Mouse (Mus musculus): ENCODE data around the gene Pdia3. TPM values are rescaled to one million over a fixed set of nuclear protein-coding genes. Genes with fewer than 3 reads are reported as not detected.
A peak's percentile ranks its signal among the peaks of the same experiment; 100 is the strongest.

Pdia3 gene
- polyA plus RNA-seq, 1 experiment from 2014 or later, result 576 TPM

- WGBS, result 100% methylated on average over 1 of the region's 1 CpGs
- no peak overlapping the region for H3K27ac ChIP-seq (replicated peaks; ENCODE audit: low read depth, low read length)
- peaks cover 98% of the 10 kb centered on the region for H3K36me3 ChIP-seq (ENCODE audit: control insufficient read depth, insufficient read depth, low read length)
- H3K9ac ChIP-seq (ENCODE audit: low read depth, low read length), result no peak overlapping the region
- H3K4me1 ChIP-seq (ENCODE audit: control insufficient read depth, insufficient read depth, low read length), result no peaks in the 10 kb centered on the region
- H3K9me3 ChIP-seq (ENCODE audit: control insufficient read depth, low read length), result no peaks in the 10 kb centered on the region
- no peak overlapping the region for H3K4me2 ChIP-seq (ENCODE audit: low read depth, low read length)
- H3K4me3 ChIP-seq (ENCODE audit: low read depth, low read length), result no peak overlapping the region
- H3K27me3 ChIP-seq (replicated peaks; ENCODE audit: control insufficient read depth, insufficient read depth, low read length), result no peaks in the 10 kb centered on the region
- ATAC-seq (ENCODE audit: low read depth) (no peak), DNase-seq (ENCODE audit: low spot score) (peak; percentile 27)
These were observed 21.3 kb downstream of the Pdia3 start for GRCm38 (mm10) chr2:121434854-121435253.

DNA sequence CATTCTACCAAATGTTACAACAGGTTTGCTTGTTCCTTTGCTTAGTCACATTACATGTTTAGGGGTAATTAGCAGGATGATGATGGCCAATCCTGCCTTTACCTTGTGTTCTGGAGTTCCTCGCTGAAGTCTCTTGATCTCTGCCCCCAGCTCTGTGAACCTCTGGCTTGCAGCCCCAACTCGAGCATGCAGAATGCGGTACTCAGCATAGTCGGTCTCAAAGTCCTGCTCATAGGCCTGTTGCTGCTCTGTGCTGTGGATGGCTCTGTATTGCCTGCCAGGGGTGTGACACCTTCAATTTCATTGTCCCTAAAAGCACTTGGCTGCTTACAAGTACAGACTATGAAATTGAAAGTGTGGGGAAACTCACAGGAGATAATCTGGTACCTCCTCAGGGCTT, 26.2 kb downstream of the Pdia3 start:
- DNase-seq (ENCODE audit: low spot score) (no peak), ATAC-seq (ENCODE audit: low read depth) (no peak)
- Histone ChIP-seq H3K27me3 (replicated peaks; ENCODE audit: control insufficient read depth, insufficient read depth, low read length) (no peaks in the 10 kb centered on the region), H3K9ac (ENCODE audit: low read depth, low read length) (no peak overlapping the region), H3K4me3 (ENCODE audit: low read depth, low read length) (no peak overlapping the region), H3K9me3 (ENCODE audit: control insufficient read depth, low read length) (no peaks in the 10 kb centered on the region), H3K4me1 (ENCODE audit: control insufficient read depth, insufficient read depth, low read length) (peaks cover 15% of the 10 kb centered on the region), H3K36me3 (ENCODE audit: control insufficient read depth, insufficient read depth, low read length) (peaks cover 49% of the 10 kb centered on the region), H3K27ac (replicated peaks; ENCODE audit: low read depth, low read length) (no peak overlapping the region), H3K4me2 (ENCODE audit: low read depth, low read length) (no peak overlapping the region)
- 68% methylated on average over 4 of the region's 4 CpGs for WGBS

GRCm38 (mm10) chr2:121440834-121441605, 27.4 kb downstream of the Pdia3 start:
- 66% methylated on average over 5 of the region's 5 CpGs for WGBS
- ATAC-seq (ENCODE audit: low read depth) (no peak), DNase-seq (ENCODE audit: low spot score) (no peak)
- no peak overlapping the region for H3K27ac ChIP-seq (replicated peaks; ENCODE audit: low read depth, low read length)
- no peak overlapping the region for H3K4me3 ChIP-seq (ENCODE audit: low read depth, low read length)
- H3K27me3 ChIP-seq (replicated peaks; ENCODE audit: control insufficient read depth, insufficient read depth, low read length), result no peaks in the 10 kb centered on the region
- no peaks in the 10 kb centered on the region for H3K9me3 ChIP-seq (ENCODE audit: control insufficient read depth, low read length)
- peaks cover 15% of the 10 kb centered on the region for H3K4me1 ChIP-seq (ENCODE audit: control insufficient read depth, insufficient read depth, low read length)
- H3K4me2 ChIP-seq (ENCODE audit: low read depth, low read length), result no peak overlapping the region
- peaks cover 37% of the 10 kb centered on the region for H3K36me3 ChIP-seq (ENCODE audit: control insufficient read depth, insufficient read depth, low read length)
- no peak overlapping the region; the same call in 1 of the 2 replicates for H3K9ac ChIP-seq (ENCODE audit: low read depth, low read length)

DNA sequence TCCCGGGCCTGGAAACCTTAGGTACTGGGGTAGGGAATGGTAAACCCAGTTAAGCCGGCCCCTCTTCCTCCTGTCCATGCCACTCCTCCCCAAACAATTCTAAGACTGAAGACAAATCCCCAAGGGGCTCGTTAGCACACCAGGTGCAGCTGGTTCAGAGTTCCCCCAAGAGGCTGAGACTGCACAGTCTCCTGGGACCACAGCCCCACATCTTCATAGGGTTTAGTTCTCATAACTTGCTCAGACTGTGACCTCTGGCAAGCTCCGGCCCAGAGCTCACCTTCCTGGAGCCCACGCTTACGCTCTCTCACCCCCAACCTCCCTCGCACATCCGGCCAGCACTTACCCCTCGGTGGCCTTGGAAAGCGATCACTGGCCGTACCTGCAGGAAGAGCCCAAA, 28.2 kb downstream of the Pdia3 start:
- Histone ChIP-seq H3K4me2 (ENCODE audit: low read depth, low read length) (peak overlapping the region; percentile 86), H3K27me3 (replicated peaks; ENCODE audit: control insufficient read depth, insufficient read depth, low read length) (no peaks in the 10 kb centered on the region), H3K27ac (replicated peaks; ENCODE audit: low read depth, low read length) (no peak overlapping the region), H3K4me3 (ENCODE audit: low read depth, low read length) (peak overlapping the region; percentile 47), H3K4me1 (ENCODE audit: control insufficient read depth, insufficient read depth, low read length) (peaks cover 15% of the 10 kb centered on the region), H3K9ac (ENCODE audit: low read depth, low read length) (peak overlapping the region; percentile 59), H3K9me3 (ENCODE audit: control insufficient read depth, low read length) (no peaks in the 10 kb centered on the region), H3K36me3 (ENCODE audit: control insufficient read depth, insufficient read depth, low read length) (peaks cover 30% of the 10 kb centered on the region)
- DNase-seq (ENCODE audit: low spot score) (peak; percentile 74), ATAC-seq (ENCODE audit: low read depth) (peak; percentile 61; the same call in 1 of the 2 replicates)
- WGBS, result 11% methylated on average over 11 of the region's 11 CpGs

DNA sequence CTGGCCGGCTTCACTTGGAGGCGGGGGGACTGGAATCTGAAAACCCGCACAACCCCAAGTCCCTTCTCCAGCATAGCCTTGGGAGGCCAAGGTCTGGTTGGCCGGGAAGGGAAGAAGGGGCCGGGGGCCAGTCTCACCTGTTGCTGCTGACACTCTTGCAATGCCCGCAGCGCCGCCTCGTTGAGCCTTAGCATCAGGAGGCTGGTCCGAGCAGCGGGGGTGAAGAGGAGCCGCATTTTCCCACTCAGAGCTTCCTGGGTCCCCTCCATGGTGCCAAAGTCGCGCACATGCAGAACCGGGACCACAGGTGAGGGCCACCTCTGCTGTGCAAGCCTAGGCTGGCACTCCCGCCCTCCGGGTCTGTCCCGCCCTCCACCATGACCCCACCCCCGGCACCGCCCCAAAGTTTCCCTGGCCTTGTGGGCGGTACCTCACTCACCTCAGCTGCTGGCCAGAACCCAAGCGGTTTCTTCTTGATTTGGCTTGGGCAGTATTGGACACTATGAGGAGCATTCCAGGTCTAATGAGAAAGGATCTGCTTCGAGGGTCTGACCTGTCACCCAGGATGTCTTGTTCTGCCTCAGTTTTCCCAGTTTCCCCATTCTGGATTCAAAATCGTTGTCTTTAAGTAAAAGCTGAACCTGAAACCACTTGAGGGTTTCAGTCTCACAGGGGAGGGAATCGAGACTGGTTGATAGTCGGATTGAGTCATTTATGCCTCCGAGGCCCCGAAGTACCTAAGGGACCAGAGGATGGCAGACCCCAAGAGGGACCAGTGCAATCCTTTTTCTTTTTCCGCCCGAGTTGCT, 28.9 kb downstream of the Pdia3 start:
- ATAC-seq (ENCODE audit: low read depth) (peak; percentile 82), DNase-seq (ENCODE audit: low spot score) (peak; percentile 65)
- Histone ChIP-seq H3K4me3 (ENCODE audit: low read depth, low read length) (peak overlapping the region; percentile 47), H3K27me3 (replicated peaks; ENCODE audit: control insufficient read depth, insufficient read depth, low read length) (no peaks in the 10 kb centered on the region), H3K27ac (replicated peaks; ENCODE audit: low read depth, low read length) (no peak overlapping the region), H3K9ac (ENCODE audit: low read depth, low read length) (peak overlapping the region; percentile 59), H3K9me3 (ENCODE audit: control insufficient read depth, low read length) (no peaks in the 10 kb centered on the region), H3K36me3 (ENCODE audit: control insufficient read depth, insufficient read depth, low read length) (peaks cover 24% of the 10 kb centered on the region), H3K4me2 (ENCODE audit: low read depth, low read length) (peak overlapping the region; percentile 86), H3K4me1 (ENCODE audit: control insufficient read depth, insufficient read depth, low read length) (peaks cover 15% of the 10 kb centered on the region)
- 2% methylated on average over 26 of the region's 30 CpGs for WGBS

- no peak for ATAC-seq (ENCODE audit: low read depth)
- Histone ChIP-seq H3K9me3 (ENCODE audit: control insufficient read depth, low read length) (no peaks in the 10 kb centered on the region), H3K27ac (replicated peaks; ENCODE audit: low read depth, low read length) (no peak overlapping the region), H3K4me1 (ENCODE audit: control insufficient read depth, insufficient read depth, low read length) (peaks cover 18% of the 10 kb centered on the region), H3K36me3 (ENCODE audit: control insufficient read depth, insufficient read depth, low read length) (peaks cover 18% of the 10 kb centered on the region), H3K27me3 (replicated peaks; ENCODE audit: control insufficient read depth, insufficient read depth, low read length) (no peaks in the 10 kb centered on the region), H3K4me2 (ENCODE audit: low read depth, low read length) (peak overlapping the region; percentile 86), H3K4me3 (ENCODE audit: low read depth, low read length) (peak overlapping the region; percentile 47), H3K9ac (ENCODE audit: low read depth, low read length) (peak overlapping the region; percentile 59)
- WGBS, result 17% methylated on average over 8 of the region's 8 CpGs
- no peak for DNase-seq (ENCODE audit: low spot score)
These were observed 29.4 kb downstream of the Pdia3 start for GRCm38 (mm10) chr2:121443068-121443349.

- Histone ChIP-seq H3K27ac (replicated peaks; ENCODE audit: low read depth, low read length) (no peak within 1 kb of the TSS), H3K9ac (ENCODE audit: low read depth, low read length) (peak within 1 kb of the TSS; percentile 59; the same call in 1 of the 2 replicates), H3K4me3 (ENCODE audit: low read depth, low read length) (peak within 1 kb of the TSS; percentile 47), H3K27me3 (replicated peaks; ENCODE audit: control insufficient read depth, insufficient read depth, low read length) (no peaks in the 10 kb centered on the region), H3K4me2 (ENCODE audit: low read depth, low read length) (peak within 1 kb of the TSS; percentile 86), H3K4me1 (ENCODE audit: control insufficient read depth, insufficient read depth, low read length) (peaks cover 20% of the 10 kb centered on the region), H3K36me3 (ENCODE audit: control insufficient read depth, insufficient read depth, low read length) (peaks cover 7% of the 10 kb centered on the region; the same call in 1 of the 2 replicates), H3K9me3 (ENCODE audit: control insufficient read depth, low read length) (no peaks in the 10 kb centered on the region)
- ATAC-seq (ENCODE audit: low read depth) (no peak), DNase-seq (ENCODE audit: low spot score) (no peak)
- 91% methylated on average over 1 of the region's 1 CpGs for WGBS
These were observed 30.6 kb downstream of the Pdia3 start, which contains the start of gene Ell3 for GRCm38 (mm10) chr2:121444178-121444577. Gene Ell3, minus strand, starts transcription at chr2:121444278.

- 73% methylated on average over 3 of the region's 3 CpGs for WGBS
- Histone ChIP-seq H3K4me2 (ENCODE audit: low read depth, low read length) (no peak overlapping the region), H3K9me3 (ENCODE audit: control insufficient read depth, low read length) (no peaks in the 10 kb centered on the region), H3K4me3 (ENCODE audit: low read depth, low read length) (no peak overlapping the region), H3K36me3 (ENCODE audit: control insufficient read depth, insufficient read depth, low read length) (no peaks in the 10 kb centered on the region), H3K4me1 (ENCODE audit: control insufficient read depth, insufficient read depth, low read length) (peaks cover 20% of the 10 kb centered on the region), H3K27me3 (replicated peaks; ENCODE audit: control insufficient read depth, insufficient read depth, low read length) (no peaks in the 10 kb centered on the region), H3K9ac (ENCODE audit: low read depth, low read length) (no peak overlapping the region), H3K27ac (replicated peaks; ENCODE audit: low read depth, low read length) (no peak overlapping the region)
- DNase-seq (ENCODE audit: low spot score), result no peak
- no peak for ATAC-seq (ENCODE audit: low read depth)
These were observed 31.5 kb downstream of the Pdia3 start for GRCm38 (mm10) chr2:121445117-121445516.

All from embryonic facial prominence, embryonic 14.5 days (tissue).